Mouse (Mus musculus) lung, embryonic 16.5 days (tissue): ENCODE measurements around the gene Sec23ip. TPM values are rescaled to one million over a fixed set of nuclear protein-coding genes. Genes with fewer than 3 reads are reported as not detected.

Experiments
- ATAC-seq: fragments of 200-750 bp; cut with Nextera tagmentation; 2 replicates; pipeline ENCODE4 v1.8.0; 2017; ENCODE audit warnings: low read depth, mild to moderate bottlenecking, moderate library complexity
- H3K27ac ChIP-seq: fragments of 300-500 bp; sonication (generic); 2 replicates; pipeline ENCODE4 v1.5.1; 2014; ENCODE audit warnings: mild to moderate bottlenecking, control low read depth, low read length
- H3K27me3 ChIP-seq: fragments of 300-500 bp; sonication (generic); 2 replicates; pipeline ENCODE4 v1.6.1; 2014; ENCODE audit warnings: low read depth, low read length, mixed read lengths; ENCODE audit not compliant: control insufficient read depth, insufficient read depth
- H3K36me3 ChIP-seq: fragments of 300-500 bp; sonication (generic); 2 replicates; pipeline ENCODE4 v1.6.1; 2014; ENCODE audit warnings: low read length; ENCODE audit not compliant: control insufficient read depth, insufficient read depth
- H3K4me1 ChIP-seq: fragments of 300-500 bp; sonication (generic); replicated peaks from 2 replicates; pipeline ENCODE4 v1.6.1; 2014; ENCODE audit warnings: low read length, mixed read lengths; ENCODE audit not compliant: control insufficient read depth, insufficient read depth
- H3K4me2 ChIP-seq: fragments of 300-500 bp; sonication (generic); 2 replicates; pipeline ENCODE4 v1.6.1; 2014; ENCODE audit warnings: low read depth, low read length, control low read depth
- H3K4me3 ChIP-seq: fragments of 300-500 bp; sonication (generic); 2 replicates; pipeline ENCODE4 v1.5.1; 2014; ENCODE audit warnings: mild to moderate bottlenecking, low read length, control low read depth
- H3K9ac ChIP-seq: fragments of 300-500 bp; sonication (generic); 2 replicates; pipeline ENCODE4 v1.6.1; 2014; ENCODE audit warnings: low read length, control low read depth
- H3K9me3 ChIP-seq: fragments of 300-500 bp; sonication (generic); 2 replicates; pipeline ENCODE4 v1.6.1; 2016; ENCODE audit warnings: low read length; ENCODE audit not compliant: control insufficient read depth
- WGBS: fragments of 180-500 bp; shearing (Covaris S2); extraction: QIAGEN DNeasy Blood & Tissue Kit; methylation state at CpG from one replicate; pipeline ENCODE4 v1.1.7; 2014; 5-methylcytosine and 5-hydroxymethylcytosine counted together
- microRNA-seq: library from miRNA; unstranded; fragments of <30 nt; microRNA quantifications from one replicate; pipeline ENCODE4, GENCODE M21; 2016
- polyA plus RNA-seq: library from polyadenylated mRNA; unstranded; fragments of >200 nt; fragmentation: Nextera tagmentation; extraction: Ambion mirVana; gene quantifications from 2 replicates; pipeline ENCODE4 v1.2.1, GENCODE M21; 2015

The Sec23ip gene
- polyA plus RNA-seq, 1 experiment from 2014 or later: 41.0 TPM

- H3K9ac ChIP-seq: no peak overlapping the region
- ATAC-seq: no peak
- no peak overlapping the region for H3K27ac ChIP-seq
Measured at GRCm38 (mm10) chr7:128832455-128833081, 87.8 kb downstream of the Sec23ip start.

GRCm38 (mm10) chr7:128833196-128833595 is 88.5 kb downstream of the Sec23ip start:
- Histone ChIP-seq H3K4me1 (no peaks in the 10 kb centered on the region), H3K9me3 (no peaks in the 10 kb centered on the region), H3K9ac (no peak overlapping the region), H3K36me3 (no peaks in the 10 kb centered on the region), H3K4me3 (no peak overlapping the region), H3K27me3 (no peaks in the 10 kb centered on the region), H3K4me2 (no peak overlapping the region), H3K27ac (no peak overlapping the region)
- 74% methylated on average over 4 of the region's 4 CpGs for WGBS
- no peak for ATAC-seq

More at GRCm38 (mm10) chr7:128832455-128833081, 87.8 kb downstream of the Sec23ip start:
- H3K4me2 ChIP-seq: no peak overlapping the region
- H3K27me3 ChIP-seq: no peaks in the 10 kb centered on the region
- no peaks in the 10 kb centered on the region for H3K4me1 ChIP-seq
- H3K9me3 ChIP-seq: no peaks in the 10 kb centered on the region
- H3K4me3 ChIP-seq: no peak overlapping the region
- no peaks in the 10 kb centered on the region for H3K36me3 ChIP-seq
- WGBS: 64% methylated on average over 12 of the region's 12 CpGs

Small RNA genes within 50 kb of the gene (microRNA-seq; reads per million reads assigned to microRNA genes)
- not detected for gene Gm25778

Other genes starting within 250 kb of the Sec23ip start
- gene Bag3, start 221.3 kb upstream of the Sec23ip start, polyA plus RNA-seq: 24.0 and 26.3 TPM in 2 replicates
- 16.2 and 17.3 TPM in 2 replicates for gene Inpp5f, start 133.6 kb upstream of the Sec23ip start, polyA plus RNA-seq
- 58.7 and 62.4 TPM in 2 replicates for gene Mcmbp, start 4.4 kb upstream of the Sec23ip start, polyA plus RNA-seq